Mouse (Mus musculus): Measurements from ENCODE around the gene AI837181. TPM values are rescaled to one million over a fixed set of nuclear protein-coding genes. Genes with fewer than 3 reads are reported as not detected.

AI837181 gene
- polyA plus RNA-seq (2014; fragmentation: Nextera tagmentation; extraction: Ambion mirVana): 23.7 and 35.0 TPM in 2 replicates

DNA sequence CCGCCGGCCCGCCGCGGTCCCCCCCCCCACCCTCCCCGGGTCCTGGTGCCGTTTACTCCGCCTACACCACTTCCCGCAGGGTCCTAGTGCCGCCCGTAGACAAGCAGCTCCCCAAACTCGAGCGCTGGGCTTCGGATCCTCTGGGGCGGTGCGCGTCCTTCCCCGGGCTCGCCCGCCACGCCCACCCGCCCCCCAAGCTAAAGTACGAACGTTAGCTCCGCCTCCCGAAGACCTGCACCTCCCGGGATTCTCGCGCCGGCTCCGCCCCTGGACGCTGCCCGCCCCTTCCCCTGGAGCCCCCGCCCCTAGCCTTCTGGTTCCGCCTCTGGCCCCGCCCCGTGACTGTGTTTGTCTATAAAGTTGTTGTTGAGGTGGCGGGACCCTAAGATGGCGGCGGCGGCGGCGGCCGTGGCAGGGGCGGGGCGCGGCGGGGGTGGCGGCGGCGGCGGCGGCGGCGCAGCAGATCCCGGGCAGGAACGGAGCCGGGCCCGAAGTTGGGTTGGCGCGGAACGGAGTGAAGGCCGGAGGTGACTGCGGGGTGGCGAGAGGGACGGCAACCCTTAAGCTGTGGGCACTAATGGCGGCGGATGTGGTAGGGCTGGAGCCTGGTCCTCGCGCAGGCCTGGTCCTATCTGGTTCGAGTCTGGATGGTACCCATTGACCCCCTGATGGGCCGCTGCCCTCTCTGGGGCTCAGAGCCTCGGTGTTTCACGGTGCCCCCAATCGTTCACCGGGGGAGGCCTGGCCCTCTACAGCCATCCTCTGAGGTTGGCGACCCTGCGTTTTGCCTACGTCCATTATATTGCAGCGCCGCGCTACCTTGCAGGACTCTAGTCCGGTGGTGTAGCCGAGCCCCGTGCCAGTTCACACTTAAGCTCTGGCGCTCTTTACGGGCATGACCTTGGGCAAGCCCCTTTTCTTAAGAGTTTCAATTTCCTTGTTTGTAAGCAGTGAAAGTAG, at the start of gene AI837181, which contains the start of gene Drap1:
Gene AI837181 (plus strand): TSS at position 363 of the 960 bp plus-strand sequence.
Gene Drap1 (minus strand): TSS at position 198 of the 960 bp plus-strand sequence.
- Histone ChIP-seq H3K4me1 (ENCODE audit: control insufficient read depth in 2 of 2, insufficient read depth in 2 of 2, low read length in 2 of 2) (peaks cover 18 to 22% of the 10 kb centered on the region in 2 experiments), H3K9ac (ENCODE audit: low read length) (peak within 1 kb of the TSS; percentile 97), H3K27me3 (ENCODE audit: control insufficient read depth, insufficient read depth, low read length) (no peaks in the 10 kb centered on the region), H3K4me3 (ENCODE audit: control insufficient read depth in 1 of 2, insufficient read depth in 1 of 2, low read depth in 1 of 2, low read length in 2 of 2) (peak within 1 kb of the TSS; percentile 87 to 92), H3K27ac (replicated peaks in 1 of 2; ENCODE audit: control insufficient read depth in 1 of 2, insufficient read depth in 1 of 2, low read depth in 2 of 2, low read length in 2 of 2) (peak within 1 kb of the TSS; percentile 86 to 92), H3K4me2 (ENCODE audit: low read length) (peak within 1 kb of the TSS; percentile 88), H3K36me3 (ENCODE audit: control insufficient read depth, insufficient read depth, low read length) (peaks cover 58% of the 10 kb centered on the region), H3K9me3 (ENCODE audit: control insufficient read depth, low read length) (no peaks in the 10 kb centered on the region)
- WGBS: under 1% methylated on average over 85 of the region's 87 CpGs
- ATAC-seq (ENCODE audit: insufficient number of reproducible peaks, insufficient read depth, low FRiP score, low read depth): peak; percentile 89

DNA sequence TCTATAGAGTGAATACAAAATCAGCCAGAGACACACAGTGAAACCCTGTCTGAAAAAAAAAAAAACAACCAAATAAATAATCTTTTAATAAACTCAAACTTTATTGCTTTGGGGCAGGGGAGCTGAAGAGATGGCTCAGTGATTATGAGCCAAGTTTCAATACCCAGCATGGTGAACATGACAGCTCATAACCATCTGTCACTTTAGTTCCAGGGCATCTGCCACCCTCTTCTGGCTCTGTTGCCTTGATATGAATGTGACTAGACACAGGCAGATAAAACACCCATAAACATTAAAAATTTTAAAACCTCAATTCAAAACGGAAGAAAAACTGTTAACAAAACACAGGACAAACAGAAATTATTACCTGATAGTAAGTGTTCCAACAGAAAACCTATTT, 47.5 kb upstream of the AI837181 start:
- Histone ChIP-seq H3K9me3 (ENCODE audit: control insufficient read depth, low read length) (no peaks in the 10 kb centered on the region), H3K36me3 (ENCODE audit: control insufficient read depth, insufficient read depth, low read length) (peaks cover 80% of the 10 kb centered on the region), H3K27ac (replicated peaks in 1 of 2; ENCODE audit: control insufficient read depth in 1 of 2, insufficient read depth in 1 of 2, low read depth in 2 of 2, low read length in 2 of 2) (no peak overlapping the region), H3K4me2 (ENCODE audit: low read length) (no peak overlapping the region), H3K4me3 (ENCODE audit: control insufficient read depth in 1 of 2, insufficient read depth in 1 of 2, low read depth in 1 of 2, low read length in 2 of 2) (no peak overlapping the region), H3K4me1 (ENCODE audit: control insufficient read depth in 2 of 2, insufficient read depth in 2 of 2, low read length in 2 of 2) (no peaks in the 10 kb centered on the region), H3K9ac (ENCODE audit: low read length) (no peak overlapping the region), H3K27me3 (ENCODE audit: control insufficient read depth, insufficient read depth, low read length) (no peaks in the 10 kb centered on the region)
- WGBS: 88% methylated on average over 1 of the region's 1 CpGs
- ATAC-seq (ENCODE audit: insufficient number of reproducible peaks, insufficient read depth, low FRiP score, low read depth): no peak

DNA sequence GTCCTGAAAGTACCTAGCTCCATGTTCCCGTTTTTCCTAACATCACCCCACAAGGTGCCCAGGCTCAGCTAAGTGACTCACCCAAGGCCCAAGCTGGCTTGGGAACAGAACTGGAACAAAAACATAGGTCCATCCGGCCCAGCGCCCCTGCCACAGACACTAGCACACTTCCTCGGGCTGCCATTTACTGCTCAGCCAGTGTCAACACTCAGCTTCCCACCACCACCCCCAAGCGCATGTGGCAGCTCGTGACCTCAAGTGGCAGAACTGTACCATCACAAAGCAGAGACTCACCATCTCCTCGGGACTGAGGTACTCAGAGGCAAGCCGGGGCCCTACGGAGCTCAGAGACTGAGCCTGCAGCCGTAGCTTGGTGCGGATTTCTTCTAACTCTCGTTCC, 41.6 kb upstream of the AI837181 start:
- 92% methylated on average over 12 of the region's 12 CpGs for WGBS
- no peak for ATAC-seq (ENCODE audit: insufficient number of reproducible peaks, insufficient read depth, low FRiP score, low read depth)

DNA sequence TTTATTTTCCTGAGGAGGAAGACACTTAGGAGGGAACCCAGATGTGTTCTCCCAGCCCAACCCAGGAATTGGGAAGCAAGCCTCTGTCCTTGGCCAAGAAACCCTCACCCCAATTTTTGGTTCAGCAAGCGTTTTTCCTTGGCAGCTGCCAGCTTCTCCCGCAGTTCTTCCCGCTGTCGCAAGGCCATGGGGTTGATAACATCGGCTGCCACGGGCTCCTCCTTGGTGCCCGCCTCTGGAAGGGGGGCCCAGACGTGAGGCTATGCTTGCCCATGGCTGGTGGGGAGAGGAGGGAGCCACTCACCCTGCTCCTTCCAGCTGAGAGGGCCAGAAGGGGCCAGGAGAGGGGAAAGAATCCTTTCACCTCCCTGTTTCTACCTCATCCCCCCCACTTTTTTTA, 40.2 kb upstream of the AI837181 start:
- no peak overlapping the region for H3K4me2 ChIP-seq (ENCODE audit: low read length)
- no peak overlapping the region for H3K27ac ChIP-seq (replicated peaks in 1 of 2; ENCODE audit: control insufficient read depth in 1 of 2, insufficient read depth in 1 of 2, low read depth in 2 of 2, low read length in 2 of 2)
- 85% methylated on average over 8 of the region's 8 CpGs for WGBS
- H3K4me1 ChIP-seq (ENCODE audit: control insufficient read depth in 2 of 2, insufficient read depth in 2 of 2, low read length in 2 of 2): peaks cover 7 to 14% of the 10 kb centered on the region in 2 experiments
- no peak for ATAC-seq (ENCODE audit: insufficient number of reproducible peaks, insufficient read depth, low FRiP score, low read depth)
- no peaks in the 10 kb centered on the region for H3K27me3 ChIP-seq (ENCODE audit: control insufficient read depth, insufficient read depth, low read length)
- H3K4me3 ChIP-seq (ENCODE audit: control insufficient read depth in 1 of 2, insufficient read depth in 1 of 2, low read depth in 1 of 2, low read length in 2 of 2): no peak overlapping the region
- H3K9ac ChIP-seq (ENCODE audit: low read length): no peak overlapping the region
- H3K36me3 ChIP-seq (ENCODE audit: control insufficient read depth, insufficient read depth, low read length): peaks cover 62% of the 10 kb centered on the region
- H3K9me3 ChIP-seq (ENCODE audit: control insufficient read depth, low read length): no peaks in the 10 kb centered on the region

More for the DNA sequence above, 41.6 kb upstream of the AI837181 start:
- Histone ChIP-seq H3K9ac (ENCODE audit: low read length) (no peak overlapping the region), H3K4me1 (ENCODE audit: control insufficient read depth in 2 of 2, insufficient read depth in 2 of 2, low read length in 2 of 2) (peaks cover 2 to 8% of the 10 kb centered on the region in 2 experiments; a peak in 2 of 4 replicates), H3K27ac (replicated peaks in 1 of 2; ENCODE audit: control insufficient read depth in 1 of 2, insufficient read depth in 1 of 2, low read depth in 2 of 2, low read length in 2 of 2) (no peak overlapping the region), H3K36me3 (ENCODE audit: control insufficient read depth, insufficient read depth, low read length) (peaks cover 75% of the 10 kb centered on the region), H3K4me2 (ENCODE audit: low read length) (no peak overlapping the region), H3K9me3 (ENCODE audit: control insufficient read depth, low read length) (no peaks in the 10 kb centered on the region), H3K4me3 (ENCODE audit: control insufficient read depth in 1 of 2, insufficient read depth in 1 of 2, low read depth in 1 of 2, low read length in 2 of 2) (no peak overlapping the region), H3K27me3 (ENCODE audit: control insufficient read depth, insufficient read depth, low read length) (no peaks in the 10 kb centered on the region)

DNA sequence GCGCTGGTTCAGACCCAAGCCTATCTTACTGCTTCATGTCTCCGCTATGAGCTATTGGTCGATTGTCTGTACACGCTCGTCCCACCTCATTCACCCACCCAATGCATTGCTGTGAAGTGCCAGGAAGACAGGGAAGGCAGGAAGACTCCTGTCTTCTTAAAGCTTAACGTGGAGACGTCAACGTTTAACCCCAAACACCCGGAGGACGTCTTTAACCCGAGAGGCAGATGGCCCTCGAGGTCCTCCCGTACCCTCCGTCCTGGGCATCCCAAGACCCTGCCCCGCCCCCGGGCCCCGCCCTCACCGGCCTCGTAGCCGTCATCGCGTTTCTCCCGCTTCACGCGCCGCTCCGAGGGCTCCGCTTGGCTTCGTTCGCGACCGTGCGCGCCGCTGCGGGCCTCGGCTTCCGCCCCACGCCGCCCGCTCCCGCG, 36.9 kb upstream of the AI837181 start:
- peak overlapping the region; percentile 84 for H3K4me2 ChIP-seq (ENCODE audit: low read length)
- peaks cover 28% of the 10 kb centered on the region for H3K36me3 ChIP-seq (ENCODE audit: control insufficient read depth, insufficient read depth, low read length)
- ATAC-seq (ENCODE audit: insufficient number of reproducible peaks, insufficient read depth, low FRiP score, low read depth): 0 out of 2 replicates have a peak, but pooled peaks have one; percentile 36
- no peaks in the 10 kb centered on the region for H3K9me3 ChIP-seq (ENCODE audit: control insufficient read depth, low read length)
- H3K27me3 ChIP-seq (ENCODE audit: control insufficient read depth, insufficient read depth, low read length): no peaks in the 10 kb centered on the region
- peak overlapping the region; percentile 15 to 81; a peak in 3 of 4 replicates for H3K27ac ChIP-seq (replicated peaks in 1 of 2; ENCODE audit: control insufficient read depth in 1 of 2, insufficient read depth in 1 of 2, low read depth in 2 of 2, low read length in 2 of 2)
- under 1% methylated on average over 43 of the region's 43 CpGs for whole genome bisulfite sequencing
- H3K4me3 ChIP-seq (ENCODE audit: control insufficient read depth in 1 of 2, insufficient read depth in 1 of 2, low read depth in 1 of 2, low read length in 2 of 2): peak overlapping the region; percentile 85 to 92
- H3K4me1 ChIP-seq (ENCODE audit: control insufficient read depth in 2 of 2, insufficient read depth in 2 of 2, low read length in 2 of 2): peaks cover 19 to 33% of the 10 kb centered on the region in 2 experiments
- H3K9ac ChIP-seq (ENCODE audit: low read length): peak overlapping the region; percentile 89

DNA sequence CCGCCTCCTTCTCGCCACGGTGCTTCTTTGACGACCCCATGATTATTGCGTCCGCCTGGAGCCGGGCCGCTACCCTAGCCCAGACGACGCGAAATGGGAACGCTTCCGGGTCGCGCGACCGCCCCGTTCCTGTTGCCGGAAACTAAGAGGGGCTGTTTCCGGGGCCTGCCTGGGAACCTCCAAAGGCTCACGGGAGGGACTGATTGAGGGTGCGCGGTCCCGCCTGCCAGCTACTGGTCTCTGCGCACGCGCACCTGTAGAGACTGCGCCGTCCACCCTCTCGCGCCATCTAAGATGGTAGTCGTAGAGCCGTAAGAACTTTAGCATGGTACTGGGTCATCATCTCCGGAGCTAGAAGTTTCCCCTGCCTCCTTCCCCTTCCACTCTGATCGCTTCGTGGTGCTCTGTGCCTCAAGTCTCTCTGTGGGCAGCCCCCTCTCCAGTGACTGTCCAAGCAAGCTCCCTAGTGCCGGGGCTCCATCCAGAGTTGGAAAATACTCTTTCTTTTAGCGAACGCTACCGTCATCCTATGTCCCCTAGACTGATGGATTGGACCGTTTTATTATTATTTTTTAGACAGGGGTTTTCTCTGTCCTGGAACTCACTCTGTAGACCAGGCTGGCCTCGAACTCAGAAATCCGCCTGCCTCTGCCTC, 36.2 kb upstream of the AI837181 start, which contains the start of gene Sart1:
Gene Sart1 (minus strand): TSS at position 116 of the 655 bp plus-strand sequence.
- Histone ChIP-seq H3K9me3 (ENCODE audit: control insufficient read depth, low read length) (no peaks in the 10 kb centered on the region), H3K27me3 (ENCODE audit: control insufficient read depth, insufficient read depth, low read length) (no peaks in the 10 kb centered on the region), H3K9ac (ENCODE audit: low read length) (peak within 1 kb of the TSS; percentile 89), H3K36me3 (ENCODE audit: control insufficient read depth, insufficient read depth, low read length) (peaks cover 22% of the 10 kb centered on the region), H3K4me1 (ENCODE audit: control insufficient read depth in 2 of 2, insufficient read depth in 2 of 2, low read length in 2 of 2) (peaks cover 19 to 35% of the 10 kb centered on the region in 2 experiments), H3K4me2 (ENCODE audit: low read length) (peak within 1 kb of the TSS; percentile 84), H3K27ac (replicated peaks in 1 of 2; ENCODE audit: control insufficient read depth in 1 of 2, insufficient read depth in 1 of 2, low read depth in 2 of 2, low read length in 2 of 2) (peak within 1 kb of the TSS; percentile 81 to 84), H3K4me3 (ENCODE audit: control insufficient read depth in 1 of 2, insufficient read depth in 1 of 2, low read depth in 1 of 2, low read length in 2 of 2) (peak within 1 kb of the TSS; percentile 85 to 92)
- peak; percentile 91 for ATAC-seq (ENCODE audit: insufficient number of reproducible peaks, insufficient read depth, low FRiP score, low read depth)
- 2% methylated on average over 43 of the region's 43 CpGs for WGBS

DNA sequence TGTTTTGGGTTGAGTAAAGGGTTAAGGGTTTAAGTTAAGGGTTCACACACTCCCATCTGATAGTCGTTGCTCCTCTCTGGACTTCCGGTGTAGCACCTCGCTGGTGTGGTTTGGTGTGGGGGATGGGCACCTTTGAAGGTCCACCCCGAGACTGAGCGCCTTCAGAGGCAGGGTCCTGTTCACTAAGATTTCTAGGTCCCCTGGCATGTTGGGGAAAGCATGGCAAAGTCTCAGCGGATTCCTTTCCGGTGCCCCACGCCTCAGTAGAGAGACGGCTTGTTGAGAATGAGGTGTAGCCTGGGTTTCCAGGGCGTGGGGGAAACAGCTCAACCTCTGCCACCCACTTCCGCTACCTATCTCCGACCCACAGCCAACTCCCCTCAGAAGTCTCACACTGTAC, 35.3 kb upstream of the AI837181 start:
- H3K4me2 ChIP-seq (ENCODE audit: low read length): peak overlapping the region; percentile 84
- peak overlapping the region; percentile 89 for H3K9ac ChIP-seq (ENCODE audit: low read length)
- ATAC-seq (ENCODE audit: insufficient number of reproducible peaks, insufficient read depth, low FRiP score, low read depth): no peak
- H3K27ac ChIP-seq (replicated peaks in 1 of 2; ENCODE audit: control insufficient read depth in 1 of 2, insufficient read depth in 1 of 2, low read depth in 2 of 2, low read length in 2 of 2): peak overlapping the region; percentile 14 to 81; a peak in 3 of 4 replicates
- H3K4me3 ChIP-seq (ENCODE audit: control insufficient read depth in 1 of 2, insufficient read depth in 1 of 2, low read depth in 1 of 2, low read length in 2 of 2): peak overlapping the region; percentile 85 to 92
- peaks cover 12% of the 10 kb centered on the region for H3K36me3 ChIP-seq (ENCODE audit: control insufficient read depth, insufficient read depth, low read length)
- peaks cover 20 to 35% of the 10 kb centered on the region in 2 experiments for H3K4me1 ChIP-seq (ENCODE audit: control insufficient read depth in 2 of 2, insufficient read depth in 2 of 2, low read length in 2 of 2)
- H3K9me3 ChIP-seq (ENCODE audit: control insufficient read depth, low read length): no peaks in the 10 kb centered on the region
- no peaks in the 10 kb centered on the region for H3K27me3 ChIP-seq (ENCODE audit: control insufficient read depth, insufficient read depth, low read length)
- 12% methylated on average over 12 of the region's 12 CpGs for WGBS

Data from heart, embryonic 14.5 days (tissue).